Mouse (Mus musculus) CD4-positive, CD25-positive, alpha-beta regulatory T cell, adult 4 months (primary cell): Measurements from ENCODE around the gene Serpinb3c. TPM values are rescaled to one million over a fixed set of nuclear protein-coding genes. Genes with fewer than 3 reads are reported as not detected.
"Not testable (repeated sequence)": the region's sequence is repeated elsewhere in the genome, so short reads cannot be mapped to it uniquely, and the experiment has no call there.

Experiments
- ATAC-seq: one replicate; pipeline ENCODE4 v1.8.0; 2017
- polyA plus RNA-seq, 2 experiments: library from polyadenylated mRNA; unstranded; fragments of 100-300 nt; shearing (Covaris generic); gene quantifications; one replicate each; pipeline ENCODE4 v1.2.1; 2017

Serpinb3c gene
- not detected for polyA plus RNA-seq

- not testable (repeated sequence) for ATAC-seq
Observed at GRCm38 (mm10) chr1:107278261-107278660, at the start of gene Serpinb3c, which contains the start of gene Serpinb3b. TSS of gene Serpinb3c (minus strand) at chr1:107278371. TSS of gene Serpinb3b (minus strand) at chr1:107278361.

- ATAC-seq, result not testable (repeated sequence)
Observed at GRCm38 (mm10) chr1:107243170-107243569, 35.0 kb downstream of the Serpinb3c start.

Other genes with a start within 250 kb of the Serpinb3c start
- gene Serpinb3a, start 226.1 kb downstream of the Serpinb3c start, polyA plus RNA-seq, result not detected
- gene Serpinb3d, start 194.9 kb downstream of the Serpinb3c start, polyA plus RNA-seq, result not detected
- gene Serpinb3b, start within 50 bp of the Serpinb3c start, polyA plus RNA-seq, result not detected
- not detected for gene Serpinb11, start 82.8 kb upstream of the Serpinb3c start, polyA plus RNA-seq
- gene Serpinb7, start 121.3 kb upstream of the Serpinb3c start, polyA plus RNA-seq, result not detected
- not detected for gene Serpinb2, start 233.1 kb upstream of the Serpinb3c start, polyA plus RNA-seq